Mouse (Mus musculus) CH12.LX (cell line): ENCODE measurements around the gene Arl5b. TPM values are rescaled to one million over a fixed set of nuclear protein-coding genes. Genes with fewer than 3 reads are reported as not detected.

ENCODE experiments used
- DNase-seq: peaks from one replicate; pipeline ENCODE4 v3.0.0-alpha.2; 2013; ENCODE audit errors: extremely low read depth
- H3K27ac ChIP-seq: 2 replicates; pipeline ENCODE4 v1.5.1; 2012; ENCODE audit warnings: low read depth, mild to moderate bottlenecking, control low read depth, moderate library complexity; ENCODE audit not compliant: insufficient read depth
- H3K27me3 ChIP-seq: replicated peaks from 2 replicates; pipeline ENCODE3; 2012; ENCODE audit warnings: inconsistent platforms
- H3K36me3 ChIP-seq, 2 experiments: replicated peaks in 1 of 2; 2 replicates each; pipeline versions ENCODE3 to v1.6.1; 2012; ENCODE audit warnings: inconsistent platforms in 1 of 2, low read length in 1 of 2, mild to moderate bottlenecking in 1 of 2, mixed read lengths in 1 of 2, moderate library complexity in 1 of 2; ENCODE audit not compliant: control insufficient read depth in 1 of 2, insufficient read depth in 1 of 2
- H3K4me1 ChIP-seq, 2 experiments: 2 replicates each; pipeline ENCODE4 v1.6.1; 2012; ENCODE audit warnings: inconsistent platforms in 1 of 2, moderate library complexity in 1 of 2; ENCODE audit not compliant: insufficient read depth in 2 of 2, control insufficient read depth in 1 of 2
- H3K4me2 ChIP-seq: 2 replicates; pipeline ENCODE4 v1.6.1; 2012; ENCODE audit warnings: low read depth, mild to moderate bottlenecking, control low read depth; ENCODE audit not compliant: poor library complexity, insufficient read depth, severe bottlenecking
- H3K4me3 ChIP-seq, 3 experiments: fragments of 150-350 bp in 1 of 3; sonication (generic) in 1 of 3; replicated peaks in 1 of 3; 2 replicates each; pipeline versions ENCODE3 to v1.5.1; 2011 to 2012; ENCODE audit warnings: low read depth in 2 of 3, low read length in 2 of 3, mild to moderate bottlenecking in 2 of 3, moderate library complexity in 2 of 3, control low read depth in 1 of 3, improper control_type of control experiment in 1 of 3, inconsistent platforms in 1 of 3, mixed read lengths in 1 of 3; ENCODE audit not compliant: poor library complexity in 1 of 3
- H3K79me2 ChIP-seq: replicated peaks from 2 replicates; pipeline ENCODE4 v1.6.1; 2012; ENCODE audit warnings: mild to moderate bottlenecking, moderate library complexity; ENCODE audit not compliant: control insufficient read depth, poor library complexity, insufficient read depth, severe bottlenecking; ENCODE audit errors: extremely low read depth
- H3K9ac ChIP-seq: 2 replicates; pipeline ENCODE4 v1.6.1; 2012; ENCODE audit warnings: low read depth, mild to moderate bottlenecking, control low read depth, moderate library complexity; ENCODE audit not compliant: insufficient read depth
- H3K9me3 ChIP-seq: replicated peaks from 2 replicates; pipeline ENCODE3; 2012; ENCODE audit warnings: low read length, inconsistent platforms, mixed read lengths
- ELF1 ChIP-seq: IDR thresholded peaks from 2 replicates; pipeline ENCODE4 v1.6.1; 2014; ENCODE audit warnings: low read depth, mild to moderate bottlenecking, inconsistent platforms, low read length, improper control_type of control experiment
- EP300 ChIP-seq: IDR thresholded peaks from 2 replicates; pipeline ENCODE4 v1.6.1; 2011; ENCODE audit warnings: low read length, improper control_type of control experiment
- ETS1 ChIP-seq: conservative IDR thresholded peaks from 2 replicates; pipeline ENCODE4 v1.6.1; 2012; ENCODE audit warnings: low read depth, mild to moderate bottlenecking, inconsistent platforms, low read length, improper control_type of control experiment, moderate library complexity
- GABPA ChIP-seq: IDR thresholded peaks from 2 replicates; pipeline ENCODE4 v1.6.1; 2012; ENCODE audit warnings: low read depth, low read length, improper control_type of control experiment, inconsistent platforms; ENCODE audit not compliant: insufficient replicate concordance
- JUN ChIP-seq: IDR thresholded peaks from 2 replicates; pipeline ENCODE4 v1.6.1; 2011; ENCODE audit warnings: low read depth, mild to moderate bottlenecking, low read length, improper control_type of control experiment, moderate library complexity; ENCODE audit not compliant: insufficient read depth
- MAX ChIP-seq: IDR thresholded peaks from 2 replicates; pipeline ENCODE4 v1.6.1; 2011; ENCODE audit warnings: low read length, improper control_type of control experiment
- MAZ ChIP-seq: IDR thresholded peaks from 2 replicates; pipeline ENCODE4 v1.6.1; 2012; ENCODE audit warnings: low read depth, mild to moderate bottlenecking, inconsistent platforms, low read length, improper control_type of control experiment, moderate library complexity
- MXI1 ChIP-seq: IDR thresholded peaks from 2 replicates; pipeline ENCODE4 v1.6.1; 2011; ENCODE audit warnings: mild to moderate bottlenecking, low read depth, low read length, improper control_type of control experiment
- PAX5 ChIP-seq: IDR thresholded peaks from 2 replicates; pipeline ENCODE4 v1.6.1; 2012; ENCODE audit warnings: low read length, inconsistent platforms, mixed read lengths
- POLR2AphosphoS2 ChIP-seq: IDR thresholded peaks from 2 replicates; pipeline ENCODE4 v1.6.1; 2011; ENCODE audit warnings: low read depth, low read length, improper control_type of control experiment
- RCOR1 ChIP-seq: conservative IDR thresholded peaks from 2 replicates; pipeline ENCODE4 v1.6.1; 2012; ENCODE audit warnings: low read depth, mild to moderate bottlenecking, inconsistent platforms, low read length, improper control_type of control experiment
- SIN3A ChIP-seq: IDR thresholded peaks from 2 replicates; pipeline ENCODE4 v1.6.1; 2012; ENCODE audit warnings: low read length, improper control_type of control experiment, inconsistent platforms
- SMC3 ChIP-seq: IDR thresholded peaks from 2 replicates; pipeline ENCODE4 v1.6.1; 2011; ENCODE audit warnings: low read depth, low read length, improper control_type of control experiment
- UBTF ChIP-seq: IDR thresholded peaks from 2 replicates; pipeline ENCODE4 v1.6.1; 2012; ENCODE audit warnings: low read depth, mild to moderate bottlenecking, inconsistent platforms, low read length, improper control_type of control experiment, moderate library complexity
- USF1 ChIP-seq: IDR thresholded peaks from 2 replicates; pipeline ENCODE4 v1.6.1; 2014; ENCODE audit warnings: low read depth, mild to moderate bottlenecking, inconsistent platforms, low read length, improper control_type of control experiment
- ZNF384 ChIP-seq: IDR thresholded peaks from 2 replicates; pipeline ENCODE4 v1.6.1; 2012; ENCODE audit warnings: low read depth, low read length, improper control_type of control experiment, inconsistent platforms
- dilution Hi-C: fragments of 300-500 bp; cut with MboI; formaldehyde crosslinking; loops from 2 replicates; pipeline ENCODE4 v1.14.3; 2020; ENCODE audit warnings: low sequenced_read_pairs; ENCODE audit not compliant: extremely low pct_unique_long_range_greater_than_20kb, extremely low pct_ligation_motif_present
- in situ Hi-C: fragments of 300-500 bp; cut with MboI; formaldehyde crosslinking; loops from 3 replicates; pipeline ENCODE4 v1.14.3; 2019; ENCODE audit warnings: low sequenced_read_pairs, low pct_ligation_motif_present, low pct_unique_long_range_greater_than_20kb, mixed read lengths
- polyA plus RNA-seq: library from polyadenylated mRNA; unstranded; fragments of >175 nt; gene quantifications from 2 replicates; pipeline ENCODE4 v1.2.1, GENCODE M21; 2012; ENCODE audit warnings: low read depth; ENCODE audit not compliant: insufficient read length
- total RNA-seq, 2 experiments: library from RNA; depleted of rRNA; stranded (reverse); fragments of 300-350 nt in 1 of 2; fragments of >200 nt in 1 of 2; gene quantifications; 2 replicates each; pipeline ENCODE4 v1.2.3; 2012 to 2014

Arl5b gene
- total and polyA plus RNA-seq, 3 experiments: 4.8 to 7.1 (median 5.0) TPM

- Histone ChIP-seq H3K36me3 (peaks cover 2 to 24% of the 10 kb centered on the region in 2 experiments), H3K27me3 (no peaks in the 10 kb centered on the region), H3K9me3 (no peaks in the 10 kb centered on the region), H3K27ac (no peak overlapping the region), H3K4me1 (no peaks in the 10 kb centered on the region; a peak in 1 of 4 replicates), H3K4me3 (no peak overlapping the region), H3K4me2 (no peak overlapping the region), H3K79me2 (0 out of 2 replicates have a peak, but pooled peaks cover 2% of the 10 kb centered on the region), H3K9ac (no peak overlapping the region)
- dilution Hi-C loops: no loop called here
- TF ChIP-seq EP300 (no peak), MAZ (no peak), POLR2AphosphoS2 (no peak), GABPA (no peak), RCOR1 (no peak), SIN3A (no peak), ZNF384 (no peak), SMC3 (no peak), ETS1 (no peak), JUN (no peak), UBTF (no peak), ELF1 (no peak), USF1 (no peak), MAX (no peak), PAX5 (no peak), MXI1 (no peak)
- in situ Hi-C loops: no loop called here
- no peak for DNase-seq
These were observed 17.9 kb downstream of the Arl5b start for GRCm38 (mm10) chr2:15067091-15067490.

GRCm38 (mm10) chr2:15083702-15084101 is 34.5 kb downstream of the Arl5b start:
- no peak for DNase-seq
- in situ Hi-C loops: no loop called here
- peaks cover 0 to 6% of the 10 kb centered on the region in 2 experiments for H3K36me3 ChIP-seq

More at GRCm38 (mm10) chr2:15083702-15084101, 34.5 kb downstream of the Arl5b start:
- dilution Hi-C loops: no loop called here
- H3K27ac ChIP-seq: no peak overlapping the region
- no peaks in the 10 kb centered on the region for H3K27me3 ChIP-seq
- H3K9ac ChIP-seq: no peak overlapping the region
- H3K4me3 ChIP-seq: no peak overlapping the region
- H3K79me2 ChIP-seq: no peaks in the 10 kb centered on the region
- TF ChIP-seq GABPA: no peak
- TF ChIP-seq JUN: no peak
- no peak for TF ChIP-seq PAX5
- TF ChIP-seq, all 38 proteins: peak for 0
- H3K4me2 ChIP-seq: no peak overlapping the region
- no peaks in the 10 kb centered on the region for H3K4me1 ChIP-seq
- no peaks in the 10 kb centered on the region for H3K9me3 ChIP-seq
